Mouse (Mus musculus): ENCODE measurements around the gene Oxld1.

Gene Oxld1

DNA sequence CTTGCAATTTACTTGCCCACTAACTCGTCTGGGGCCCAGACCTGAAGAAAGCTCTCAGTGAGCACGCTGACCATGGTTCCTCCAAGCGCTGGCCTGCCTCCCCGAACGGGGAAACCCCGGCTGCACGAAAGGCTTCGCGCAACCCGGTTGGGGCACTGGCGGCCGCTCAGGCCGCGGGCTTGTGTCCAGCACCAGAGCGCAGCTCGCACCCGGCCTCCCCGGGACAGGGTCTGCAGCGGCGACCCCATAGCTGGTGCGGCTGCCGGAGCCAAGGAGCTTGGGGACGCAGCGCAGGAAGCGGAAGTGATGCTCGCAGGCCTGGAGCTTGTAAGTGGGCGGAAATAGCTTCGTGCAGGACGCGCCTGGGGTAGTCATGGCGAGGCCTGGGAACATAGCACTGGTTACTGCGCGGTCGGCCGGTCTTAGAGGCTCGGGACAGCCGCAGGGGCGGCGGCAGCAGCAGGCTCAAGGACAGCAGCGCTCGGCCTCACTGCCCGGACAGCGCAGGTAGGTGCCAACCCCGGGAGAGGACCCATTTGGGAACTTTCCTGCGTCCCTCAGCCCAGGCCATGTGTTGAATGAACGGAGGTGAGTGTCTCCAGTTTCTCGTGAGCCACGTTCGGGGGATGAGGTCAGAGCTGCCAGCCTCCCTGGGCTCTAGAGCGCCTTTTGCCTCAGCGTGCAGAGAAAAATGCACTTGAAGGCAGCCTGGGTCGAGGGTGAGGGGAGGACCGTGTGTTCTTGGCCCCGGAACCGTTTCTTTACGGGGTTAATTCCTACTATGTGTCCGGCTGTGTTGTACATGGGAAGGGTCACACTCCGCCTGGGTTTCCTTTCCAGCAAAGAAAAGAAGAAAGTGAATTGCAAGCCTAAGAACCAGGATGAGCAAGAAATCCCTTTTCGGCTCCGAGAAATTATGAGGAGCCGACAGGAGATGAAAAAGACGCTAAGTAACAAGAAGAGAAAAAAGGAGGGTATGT, at the start of gene Oxld1, which contains the start of gene Ccdc137:
Gene Oxld1, minus strand, starts transcription at position 297 of the 980 bp plus-strand sequence.
Gene Ccdc137, plus strand, starts transcription at position 344 of the 980 bp plus-strand sequence.
- peak; percentile 91 for DNase-seq (ENCODE audit: low read depth, low spot score)

DNA sequence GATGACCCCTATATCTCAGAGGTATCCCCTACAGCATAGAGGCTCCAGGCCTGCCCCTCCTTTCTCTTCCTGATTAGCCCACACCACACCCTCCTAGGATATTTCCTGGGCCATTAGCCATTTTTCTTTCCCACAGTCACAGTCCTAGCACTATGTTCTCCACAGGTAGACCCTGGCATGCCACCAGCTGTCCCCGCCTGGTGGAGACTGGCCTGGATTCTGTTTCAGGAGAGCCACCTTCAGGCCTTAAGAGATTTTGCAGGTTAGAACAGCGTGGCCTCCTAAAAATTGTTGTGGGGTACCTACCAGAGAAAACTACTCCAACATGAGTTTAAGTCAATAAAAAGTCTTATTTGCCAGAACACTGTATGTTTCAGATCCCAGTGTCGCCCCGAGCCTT, 49.0 kb upstream of the Oxld1 start:
- peak; percentile 45 for DNase-seq (ENCODE audit: low read depth, low spot score)

DNA sequence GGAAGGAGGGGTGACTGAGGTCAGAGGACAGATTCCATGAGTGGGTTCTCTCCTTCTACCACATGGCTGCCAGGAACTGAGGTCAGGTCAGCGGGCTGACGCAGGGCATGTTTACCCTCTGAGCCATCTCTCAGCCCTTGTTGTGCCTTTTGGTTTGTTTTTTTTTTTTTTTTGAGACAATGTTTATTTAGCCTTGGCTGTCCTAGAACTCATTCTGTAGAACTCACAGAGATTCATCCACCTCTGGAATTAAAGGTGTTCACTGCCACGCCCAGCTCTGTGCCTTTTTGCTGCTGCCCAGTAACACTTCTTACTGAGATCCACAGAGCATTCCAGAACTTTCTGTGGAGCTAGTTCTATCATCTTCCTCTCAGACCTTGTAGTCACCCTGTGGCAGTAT, 47.8 kb upstream of the Oxld1 start:
- DNase-seq (ENCODE audit: low read depth, low spot score), result no peak

DNA sequence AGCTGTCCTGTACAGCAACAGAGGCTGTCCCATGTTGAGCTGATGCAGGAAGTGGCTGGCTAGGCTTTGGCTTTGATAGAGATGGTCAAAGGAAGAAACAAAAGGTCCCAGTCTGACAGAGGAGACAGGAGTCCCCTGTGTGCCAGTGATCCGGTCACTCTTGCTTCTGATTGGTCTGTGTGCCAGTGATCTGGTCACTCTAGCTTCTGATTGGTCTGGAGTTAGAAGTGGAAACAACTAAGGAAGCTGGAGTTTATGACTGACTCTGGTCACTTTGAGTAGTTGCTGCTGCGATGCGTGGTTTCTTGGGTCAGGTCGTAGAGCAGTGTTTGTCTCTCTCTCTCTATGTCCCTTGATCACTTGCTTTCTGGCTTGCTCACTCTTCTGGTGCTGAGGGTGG, 43.8 kb upstream of the Oxld1 start:
- no peak for DNase-seq (ENCODE audit: low read depth, low spot score)

DNA sequence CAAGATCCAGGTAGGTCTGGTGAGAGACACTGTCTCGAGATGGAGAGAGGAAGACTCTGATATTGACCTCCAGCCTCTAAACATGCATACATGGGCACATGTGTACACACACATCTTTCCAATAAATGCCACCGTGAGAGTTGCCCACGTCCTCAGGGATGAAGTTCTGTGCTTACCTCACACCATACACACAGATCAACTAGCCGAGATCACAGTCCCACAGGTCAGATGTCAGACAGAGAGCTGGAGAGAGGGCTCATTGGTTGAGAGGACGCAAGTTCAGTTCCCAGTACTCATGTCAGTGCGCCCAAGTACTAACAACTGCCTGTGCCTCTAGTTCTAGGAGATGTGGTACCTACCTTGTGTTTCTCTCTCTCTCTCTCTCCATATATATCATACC, 43.1 kb upstream of the Oxld1 start:
- no peak for DNase-seq (ENCODE audit: low read depth, low spot score)

DNA sequence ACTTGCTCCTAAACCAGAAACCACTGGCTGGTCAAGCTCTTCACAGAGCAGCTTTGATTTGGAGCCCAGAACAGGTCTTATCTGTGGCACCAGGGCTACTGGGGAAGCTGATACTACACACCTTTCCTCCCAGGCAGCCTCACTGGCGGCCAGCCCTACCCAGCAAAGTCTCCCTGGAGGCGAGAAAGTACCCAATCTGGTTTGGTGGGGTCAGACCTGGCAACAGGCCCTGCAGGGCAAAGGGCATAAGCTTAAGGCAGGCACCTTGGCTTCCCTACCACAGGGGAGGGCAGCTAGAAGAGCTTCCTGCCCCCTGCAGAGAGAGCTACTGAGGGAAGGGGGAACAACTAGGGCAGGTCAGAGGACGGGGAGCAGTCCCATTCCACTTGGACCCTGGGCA, 42.5 kb upstream of the Oxld1 start:
- no peak for DNase-seq (ENCODE audit: low read depth, low spot score)

DNA sequence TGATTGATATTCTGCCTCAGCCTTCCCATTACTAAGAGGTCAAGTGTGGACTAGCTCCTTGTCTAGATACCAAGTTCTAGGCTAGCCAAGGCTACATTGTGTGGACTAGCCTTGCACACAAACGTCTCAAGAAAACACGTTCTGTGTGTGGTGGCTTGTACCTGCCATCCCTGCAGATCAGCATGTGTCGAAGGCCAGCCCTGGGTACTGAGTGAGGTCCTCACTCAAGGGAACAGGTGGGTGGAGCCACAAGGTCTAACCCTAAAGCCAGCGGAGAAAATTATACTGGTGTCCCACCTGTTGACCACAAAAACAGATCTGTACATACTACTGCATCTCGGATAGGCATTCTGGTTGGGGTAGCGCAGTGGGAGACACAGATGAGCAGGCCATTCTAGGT, 42.0 kb upstream of the Oxld1 start:
- no peak for DNase-seq (ENCODE audit: low read depth, low spot score)

DNA sequence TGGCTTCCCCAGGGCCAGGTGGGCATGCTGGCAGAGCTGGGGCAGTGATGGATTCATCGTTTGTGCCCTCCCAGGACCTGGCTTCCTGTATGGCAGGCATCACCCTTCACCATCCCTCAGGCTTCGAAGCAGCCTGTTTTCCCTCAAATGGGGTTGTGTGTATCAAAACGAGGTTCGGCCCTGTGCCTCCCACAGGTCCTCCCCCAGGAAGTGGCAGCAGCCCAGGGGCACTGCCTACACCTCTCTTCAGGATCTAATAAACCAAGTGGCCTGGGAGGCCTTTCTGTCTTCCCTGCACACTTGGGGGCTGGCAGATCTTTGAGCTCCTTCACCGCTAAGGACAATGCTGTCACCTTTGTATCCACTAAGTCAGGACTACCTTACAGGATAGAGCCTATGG, 41.0 kb upstream of the Oxld1 start:
- no peak for DNase-seq (ENCODE audit: low read depth, low spot score)

DNA sequence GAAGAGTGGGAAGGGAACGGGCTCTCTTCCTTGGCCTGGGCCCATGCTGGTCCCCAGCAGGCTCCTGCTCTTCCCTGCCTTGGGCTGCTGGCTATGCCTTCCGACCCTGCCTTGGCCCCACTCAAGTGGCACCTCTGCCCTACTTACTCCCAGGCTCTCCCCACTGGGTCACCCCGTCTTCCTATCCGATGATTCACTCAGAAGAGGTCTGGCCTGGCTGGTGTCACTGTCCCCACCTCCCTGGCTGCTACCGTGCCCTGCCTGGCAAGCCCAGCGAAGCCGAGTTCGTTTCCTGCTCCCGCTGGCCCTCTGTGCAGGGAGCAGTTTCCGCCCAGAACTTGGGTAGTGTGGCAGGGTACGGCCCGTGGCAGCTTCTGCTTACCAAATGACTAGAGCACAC, 40.4 kb upstream of the Oxld1 start:
- DNase-seq (ENCODE audit: low read depth, low spot score), result no peak

DNA sequence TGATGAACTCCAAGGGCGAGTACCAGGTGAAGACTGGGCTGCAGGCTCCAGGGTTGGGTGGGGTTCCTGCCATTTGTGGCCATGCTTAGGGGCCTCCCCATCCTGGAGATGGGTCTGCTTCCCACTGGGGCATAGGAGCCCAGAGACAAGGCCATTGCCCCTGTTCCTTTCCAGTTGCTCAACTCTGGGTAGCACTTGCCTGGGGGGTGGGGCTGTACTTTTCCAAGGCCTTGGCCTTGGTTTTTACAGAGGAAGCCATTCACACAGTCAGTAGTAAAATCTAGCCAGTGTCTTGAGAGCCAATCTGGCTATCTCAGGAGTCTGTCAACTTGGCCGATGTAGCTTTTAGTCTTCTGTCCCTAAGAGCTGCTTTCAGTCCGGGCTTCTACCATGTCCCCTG, 39.6 kb upstream of the Oxld1 start:
- no peak for DNase-seq (ENCODE audit: low read depth, low spot score)

DNA sequence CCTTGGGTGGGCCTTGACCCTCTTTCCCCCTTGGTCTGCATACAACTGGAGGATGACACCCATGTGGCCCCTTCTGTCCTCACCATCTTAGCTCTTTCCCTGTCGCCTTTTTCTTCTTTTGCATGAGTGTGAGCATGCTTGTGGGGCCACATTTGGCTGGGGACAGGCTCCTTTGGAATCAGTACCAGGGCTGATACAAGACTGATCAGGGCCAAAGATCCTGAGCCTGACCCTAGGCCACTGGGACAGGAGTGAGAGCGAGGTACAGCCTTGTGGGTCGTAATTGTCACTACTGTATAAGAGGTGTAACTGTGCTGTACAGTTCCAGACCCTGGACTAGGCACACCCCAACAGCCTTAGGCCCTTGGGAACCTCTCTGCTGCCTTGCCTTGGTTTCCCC, 36.0 kb upstream of the Oxld1 start:
- no peak for DNase-seq (ENCODE audit: low read depth, low spot score)

DNA sequence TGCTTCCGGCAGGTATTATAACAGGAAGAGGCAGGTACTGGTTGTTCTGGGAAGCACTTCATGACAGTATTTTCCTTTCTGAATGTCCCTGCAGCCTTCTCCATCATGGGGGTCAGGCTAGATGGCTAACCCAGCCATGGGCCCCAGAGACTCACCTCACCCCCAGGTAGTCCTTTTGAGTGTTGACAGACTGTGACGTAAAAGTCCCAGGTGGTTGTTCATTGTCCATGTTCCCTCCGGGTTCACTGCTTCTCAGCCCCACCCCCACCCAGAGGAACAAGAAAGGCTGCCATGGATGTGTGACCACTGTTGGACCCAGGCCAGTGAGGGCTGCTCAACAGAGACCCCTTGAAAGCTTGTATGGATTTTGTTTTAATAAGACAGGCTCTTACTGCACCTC, 35.5 kb upstream of the Oxld1 start:
- DNase-seq (ENCODE audit: low read depth, low spot score), result no peak

DNA sequence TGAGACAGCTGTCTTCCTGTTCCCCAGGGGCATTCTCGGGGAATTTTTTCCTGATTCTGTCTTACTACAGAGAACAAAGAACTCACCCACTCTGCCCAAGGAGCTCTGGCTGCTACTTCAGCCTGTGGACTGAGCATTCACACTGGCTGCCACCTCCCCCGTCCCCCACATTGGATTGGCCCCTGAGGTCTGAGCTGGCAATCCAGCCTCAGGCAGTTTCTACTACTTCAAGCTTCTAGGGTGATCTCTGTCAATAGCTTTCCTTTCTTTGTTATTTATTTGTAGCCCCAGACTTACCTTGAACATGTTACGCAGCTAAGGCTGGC, 35.0 kb upstream of the Oxld1 start:
- DNase-seq (ENCODE audit: low read depth, low spot score), result no peak

DNA sequence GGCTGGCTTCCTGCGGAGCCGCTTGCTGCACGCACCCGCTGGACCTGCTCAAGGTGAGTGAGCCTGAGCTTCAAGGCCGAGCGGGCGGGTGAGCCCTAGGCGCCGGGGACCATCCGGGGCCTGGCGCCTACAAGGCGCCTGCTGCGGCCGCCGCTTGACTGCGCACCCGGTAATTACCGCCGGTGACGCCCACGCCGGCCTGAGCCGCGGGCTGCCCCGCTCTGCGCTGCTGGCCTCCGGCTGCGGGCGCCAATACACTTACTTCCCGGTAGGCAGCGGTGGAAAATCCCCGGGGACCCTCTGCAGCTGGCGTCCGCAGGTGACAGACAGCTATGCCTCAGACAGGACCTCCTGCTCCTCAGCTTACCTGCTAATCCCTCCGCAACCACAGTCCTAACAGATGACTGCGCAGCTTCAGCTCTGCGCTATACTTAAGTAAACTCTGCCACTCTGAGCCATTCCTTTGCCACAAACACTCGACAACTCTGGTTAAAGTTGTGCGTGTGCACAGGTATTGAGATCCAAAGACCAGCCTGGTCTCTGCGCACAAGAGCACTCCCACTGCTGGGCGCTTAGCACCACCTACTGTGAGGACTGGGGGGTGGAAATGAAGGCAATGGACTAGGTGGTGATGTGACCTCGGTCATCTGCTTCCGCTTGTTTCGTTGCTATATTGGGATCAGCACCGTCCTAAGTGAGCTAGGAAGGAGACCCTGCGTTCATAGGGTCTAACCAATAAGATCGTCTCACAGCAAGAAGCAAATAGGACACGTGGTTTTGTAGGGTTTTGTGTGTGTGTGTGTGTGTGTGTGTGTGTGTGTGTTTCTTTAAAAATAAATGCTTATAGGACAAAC, 34.4 kb upstream of the Oxld1 start:
- DNase-seq (ENCODE audit: low read depth, low spot score), result peak; percentile 86

DNA sequence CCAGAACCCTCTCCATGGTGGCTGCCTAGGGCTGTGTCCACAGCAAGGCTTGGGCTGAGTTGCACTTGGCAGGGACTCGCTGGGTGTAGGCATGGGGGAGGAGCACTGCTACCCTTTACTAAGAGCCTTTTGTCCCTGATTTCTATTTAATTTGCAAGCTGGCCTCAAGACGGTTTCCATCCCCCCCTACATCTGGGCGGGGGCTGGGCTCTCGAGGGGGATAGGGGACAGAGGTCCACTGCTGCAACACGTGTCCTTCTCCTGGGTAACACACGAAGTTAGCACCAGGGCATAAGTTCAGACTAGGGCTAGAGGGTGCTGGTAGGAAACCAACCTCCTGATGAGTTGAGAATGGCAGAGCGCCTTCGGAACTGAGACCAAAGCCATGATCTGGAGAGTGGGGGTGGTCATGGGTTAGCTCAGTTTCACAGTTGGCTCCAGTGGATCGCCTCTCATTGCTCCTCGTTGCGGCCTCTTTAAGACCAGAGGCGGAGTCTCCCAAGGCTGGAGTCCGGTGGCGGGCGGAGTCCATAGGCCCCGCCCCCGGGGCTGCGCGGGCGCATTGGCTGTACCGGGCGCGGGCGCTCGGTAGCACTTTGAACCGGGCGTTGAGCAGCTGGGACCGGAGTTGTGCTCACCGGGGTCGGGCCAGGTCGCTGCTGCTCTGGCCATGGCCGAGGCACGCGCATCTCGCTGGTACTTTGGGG, 33.6 kb upstream of the Oxld1 start, which contains the start of gene Slc25a10:
Gene Slc25a10, plus strand, starts transcription at position 524 of the 707 bp plus-strand sequence.
- peak; percentile 93 for DNase-seq (ENCODE audit: low read depth, low spot score)

DNA sequence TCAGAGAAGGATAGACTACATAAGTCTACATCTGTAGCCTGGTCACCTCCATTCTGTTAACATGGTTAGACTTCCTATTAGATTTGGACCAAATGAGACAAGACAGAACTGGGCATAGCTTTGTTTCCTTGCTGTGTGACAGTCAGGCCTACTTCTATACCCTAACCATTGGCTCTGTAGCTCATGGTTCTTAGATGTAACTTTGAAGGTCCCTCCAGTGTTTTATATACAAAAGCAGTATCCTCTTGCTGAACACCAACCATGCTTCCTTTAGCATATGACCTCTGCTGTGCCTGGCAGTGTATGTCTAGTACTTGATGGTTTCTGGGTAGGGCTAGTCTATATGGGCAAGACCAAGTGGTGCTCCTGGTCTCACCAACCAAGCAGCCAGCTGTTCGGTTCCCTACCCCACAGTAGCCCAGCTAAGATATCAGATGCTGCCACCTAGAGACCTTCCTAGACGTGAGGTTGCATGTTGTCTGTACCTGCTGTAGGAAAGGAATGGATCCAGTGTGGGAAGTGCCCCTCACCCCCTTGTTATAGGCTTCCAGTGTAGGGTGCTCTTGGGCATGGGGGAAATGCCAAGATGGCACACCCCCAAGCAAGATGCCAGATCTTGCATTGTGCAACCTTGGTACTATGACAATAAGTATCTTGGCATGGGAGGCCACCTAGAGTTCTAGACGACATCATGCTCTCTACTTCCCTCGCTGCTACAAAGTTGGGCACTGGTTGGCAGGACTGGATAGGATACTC, 32.6 kb upstream of the Oxld1 start:
- DNase-seq (ENCODE audit: low read depth, low spot score), result no peak

DNA sequence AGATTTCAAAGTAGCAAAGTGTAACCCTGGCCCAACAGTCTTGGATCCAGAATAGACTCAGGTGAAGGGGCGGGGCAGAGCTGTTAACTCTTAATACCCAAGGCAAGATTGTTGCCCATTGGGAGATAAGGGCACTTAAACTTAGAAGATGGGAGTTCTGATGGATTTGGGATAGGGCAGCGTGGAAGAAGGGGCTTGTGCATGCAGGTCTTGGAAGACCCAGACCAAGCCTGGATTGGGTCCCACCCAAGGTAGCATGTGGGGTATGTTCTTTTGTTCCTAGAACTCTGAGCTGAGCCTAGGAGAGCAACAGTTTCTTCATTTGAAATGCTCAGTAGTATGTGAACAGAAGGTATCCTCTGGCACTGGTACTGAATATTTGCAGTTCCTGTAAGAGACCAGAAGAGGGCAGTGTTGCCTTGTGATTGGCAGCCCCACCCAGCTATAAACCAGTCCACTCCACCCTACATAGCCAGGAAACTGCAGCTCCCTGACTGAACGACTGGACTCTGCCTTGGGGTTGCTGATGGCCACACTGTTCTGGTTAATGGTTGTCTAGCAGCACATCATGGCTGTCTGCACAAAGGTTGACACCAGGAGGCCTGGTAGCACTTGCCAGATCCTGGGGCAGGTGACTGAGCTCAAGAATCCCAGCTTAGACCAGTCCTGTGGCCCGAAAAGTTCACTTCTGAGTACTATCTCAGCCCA, 31.3 kb upstream of the Oxld1 start:
- DNase-seq (ENCODE audit: low read depth, low spot score), result peak; percentile 84

DNA sequence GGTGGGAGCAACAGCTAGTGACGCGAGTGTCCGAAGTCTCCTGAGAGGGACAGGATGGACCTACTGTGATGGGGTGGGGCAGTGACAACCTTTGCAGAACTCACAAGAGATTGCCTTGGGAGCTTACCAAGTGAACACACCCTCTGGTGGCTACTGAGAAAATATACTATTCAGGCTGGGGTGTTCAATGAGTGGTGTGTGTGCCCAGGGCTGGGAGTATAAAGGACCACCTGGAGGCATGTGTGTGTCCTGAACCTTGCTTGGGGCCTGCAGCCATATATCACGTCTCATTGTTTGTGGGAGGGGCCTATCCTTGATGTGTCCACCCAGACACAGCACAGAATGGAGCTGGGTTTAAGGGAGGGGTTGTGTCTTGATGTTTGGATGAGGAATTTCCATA, 30.6 kb upstream of the Oxld1 start:
- DNase-seq (ENCODE audit: low read depth, low spot score), result no peak

DNA sequence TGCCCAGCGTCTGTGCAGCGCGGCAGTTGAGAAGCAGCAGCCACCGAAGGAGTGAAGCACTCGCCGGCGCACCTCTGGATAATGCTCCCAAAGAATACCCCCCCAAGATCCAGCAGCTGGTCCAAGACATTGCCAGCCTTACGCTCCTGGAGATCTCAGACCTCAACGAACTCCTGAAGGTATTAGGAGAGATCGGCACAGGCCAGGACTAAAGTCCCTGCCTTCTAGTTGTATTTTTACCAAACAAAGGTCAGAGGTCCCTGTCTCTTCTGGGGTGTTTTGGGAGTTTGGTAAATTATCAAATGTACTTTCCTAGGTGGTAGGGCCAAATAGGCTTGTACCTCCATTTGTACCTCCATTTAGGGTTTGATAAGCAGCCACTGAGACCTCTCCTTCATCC, 27.4 kb upstream of the Oxld1 start:
- DNase-seq (ENCODE audit: low read depth, low spot score), result no peak

DNA sequence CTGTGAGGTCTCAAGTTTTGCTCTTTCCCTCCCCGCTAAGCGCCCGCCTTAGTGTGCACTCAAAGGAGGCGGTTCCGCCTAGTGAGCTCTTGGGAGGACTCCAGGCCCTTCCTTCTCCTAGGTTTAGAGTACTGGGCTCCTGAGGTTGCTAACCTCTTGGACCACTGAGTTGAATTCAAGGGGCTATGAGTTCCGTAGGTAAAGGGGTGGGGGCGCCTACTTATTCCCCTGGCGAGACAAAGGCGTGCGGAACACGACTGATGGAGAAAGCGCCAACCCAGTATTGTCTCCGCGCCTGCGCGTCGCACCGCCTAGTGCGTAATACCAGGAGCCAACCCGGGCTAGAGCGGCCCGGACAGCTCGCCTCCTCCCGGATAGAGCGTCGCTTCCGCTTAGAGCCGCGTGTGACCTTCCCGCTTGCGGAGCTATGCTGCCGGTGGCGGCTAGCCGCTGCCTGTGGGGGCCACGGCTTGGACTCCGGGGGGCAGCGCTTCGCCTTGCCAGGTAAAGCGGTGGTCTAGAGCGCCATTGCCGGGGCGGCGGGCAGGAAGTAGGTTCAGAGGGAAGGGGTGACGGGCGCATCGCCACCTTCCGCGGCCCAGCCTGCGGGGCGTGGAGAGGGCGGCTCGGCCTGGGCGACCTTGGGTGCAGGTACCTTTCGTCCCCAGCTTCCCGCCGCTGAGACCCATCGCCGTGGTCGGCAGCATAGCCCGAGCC, 26.6 kb upstream of the Oxld1 start, which contains the start of gene Mrpl12:
Gene Mrpl12, plus strand, starts transcription at position 349 of the 717 bp plus-strand sequence.
- peak; percentile 94 for DNase-seq (ENCODE audit: low read depth, low spot score)
